8 mouse cellular contexts compared by ENCODE assay signal in the genomic region with DNA sequence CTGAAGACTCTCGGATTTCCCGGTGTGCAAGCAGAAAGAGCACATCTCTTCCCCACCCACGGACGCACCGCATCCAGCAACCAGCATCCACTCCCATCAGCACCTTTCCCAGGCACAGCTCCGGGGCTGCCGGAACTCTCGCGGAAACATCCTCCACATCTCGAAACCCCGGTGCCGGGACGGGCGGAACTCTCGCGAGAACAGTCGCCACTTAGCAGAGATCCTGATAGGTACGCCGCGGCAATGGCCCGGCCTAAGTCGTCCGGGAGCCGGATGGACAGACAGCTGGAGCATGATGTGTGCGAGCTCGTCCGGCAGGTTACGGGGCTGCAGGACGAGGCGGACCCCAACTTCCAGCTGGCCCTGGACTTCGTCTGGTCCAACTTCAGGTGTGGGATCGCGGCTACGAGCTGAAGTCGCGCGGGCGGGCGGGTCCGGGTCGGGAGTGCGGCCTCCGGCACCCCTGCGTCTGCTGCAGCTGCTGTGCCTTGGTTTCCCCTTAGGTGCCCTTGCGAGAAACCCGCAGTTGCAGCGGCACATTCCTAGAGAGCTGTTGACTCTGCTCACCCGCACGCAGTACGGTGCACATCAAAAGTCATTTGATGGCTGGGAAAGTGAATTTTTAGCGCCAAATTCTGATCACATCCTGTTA. TPM values are rescaled to one million over a fixed set of nuclear protein-coding genes. Genes with fewer than 3 reads are reported as not detected.
A peak's percentile ranks its signal among the peaks of the same experiment; 100 is the strongest.
DNase-seq lines count a peak whose midpoint lies in the region; ATAC-seq lines count a peak whose summit lies in the region.

Gene Tubgcp5 (plus strand): TSS at position 203 of the 652 bp plus-strand sequence.

- peaks cover 31% of the 10 kb centered on the region for H3K36me3 ChIP-seq in heart, embryonic 13.5 days
- H3K36me3 ChIP-seq in liver, embryonic 12.5 days: peaks cover 26% of the 10 kb centered on the region
- peaks cover 19% of the 10 kb centered on the region for H3K36me3 ChIP-seq in stomach, embryonic 15.5 days

- peak; percentile 89 for ATAC-seq in heart, embryonic 13.5 days (ENCODE audit: extremely low read depth, insufficient number of reproducible peaks, low FRiP score, low TSS enrichment)
- ATAC-seq in liver, embryonic 12.5 days: peak; percentile 98
- ATAC-seq in stomach, embryonic 15.5 days (ENCODE audit: insufficient read depth, low FRiP score, low read depth): peak; percentile 100

- peak; percentile 97 for DNase-seq in CD4-positive, CD25-positive, alpha-beta regulatory T cell, adult 2 months (ENCODE audit: low read depth, low spot score)
- DNase-seq in fat pad, adult 2 months (ENCODE audit: extremely low read depth, low read depth, low spot score): peak; percentile 51
- peak; percentile 99 for DNase-seq in kidney, postnatal 10 days
- DNase-seq in natural killer cell, adult 2 months (ENCODE audit: low spot score in 2 of 2): peak; percentile 93 to 94

- H3K9ac ChIP-seq in heart, embryonic 13.5 days: peak within 1 kb of the TSS; percentile 96
- H3K9ac ChIP-seq in liver, embryonic 12.5 days: peak within 1 kb of the TSS; percentile 87
- peak within 1 kb of the TSS; percentile 71 for H3K9ac ChIP-seq in stomach, embryonic 15.5 days

- peak within 1 kb of the TSS; percentile 82 for H3K4me2 ChIP-seq in heart, embryonic 13.5 days
- H3K4me2 ChIP-seq in liver, embryonic 12.5 days: peak within 1 kb of the TSS; percentile 81
- H3K4me2 ChIP-seq in stomach, embryonic 15.5 days: peak within 1 kb of the TSS; percentile 58

- H3K4me3 ChIP-seq in brown adipose tissue, adult 24 weeks (ENCODE audit: insufficient read depth, low read depth, low read length): peak within 1 kb of the TSS; percentile 75
- H3K4me3 ChIP-seq in heart, embryonic 13.5 days: peak within 1 kb of the TSS; percentile 87
- peak within 1 kb of the TSS; percentile 85 for H3K4me3 ChIP-seq in liver, embryonic 12.5 days
- H3K4me3 ChIP-seq in stomach, embryonic 15.5 days (replicated peaks): peak within 1 kb of the TSS; percentile 83

- WGBS in heart, embryonic 13.5 days: under 1% methylated on average over 51 of the region's 51 CpGs
- under 1% methylated on average over 51 of the region's 51 CpGs for WGBS in liver, embryonic 12.5 days (ENCODE audit: insufficient replicate concordance)
- under 1% methylated on average over 51 of the region's 51 CpGs for WGBS in stomach, embryonic 15.5 days

- no peaks in the 10 kb centered on the region for H3K9me3 ChIP-seq in heart, embryonic 13.5 days
- H3K9me3 ChIP-seq in liver, embryonic 12.5 days (replicated peaks): no peaks in the 10 kb centered on the region
- H3K9me3 ChIP-seq in stomach, embryonic 15.5 days: no peaks in the 10 kb centered on the region

- no peaks in the 10 kb centered on the region for H3K27me3 ChIP-seq in heart, embryonic 13.5 days (replicated peaks)
- no peaks in the 10 kb centered on the region for H3K27me3 ChIP-seq in liver, embryonic 12.5 days (replicated peaks)
- H3K27me3 ChIP-seq in stomach, embryonic 15.5 days (replicated peaks): no peaks in the 10 kb centered on the region

- no peak within 1 kb of the TSS for H3K27ac ChIP-seq in brown adipose tissue, adult 24 weeks (replicated peaks; ENCODE audit: low read depth, low read length)
- peak within 1 kb of the TSS; percentile 73 for H3K27ac ChIP-seq in heart, embryonic 13.5 days (replicated peaks)
- peak within 1 kb of the TSS; percentile 77 for H3K27ac ChIP-seq in liver, embryonic 12.5 days
- peak within 1 kb of the TSS; percentile 63; the same call in 1 of the 2 replicates for H3K27ac ChIP-seq in stomach, embryonic 15.5 days

- no peaks in the 10 kb centered on the region; the same call in 1 of the 2 replicates for H3K4me1 ChIP-seq in brown adipose tissue, adult 24 weeks (ENCODE audit: control insufficient read depth, insufficient read depth, insufficient read length, low read length)
- H3K4me1 ChIP-seq in heart, embryonic 13.5 days: peaks cover 17% of the 10 kb centered on the region
- peaks cover 30% of the 10 kb centered on the region for H3K4me1 ChIP-seq in liver, embryonic 12.5 days
- H3K4me1 ChIP-seq in stomach, embryonic 15.5 days: no peaks in the 10 kb centered on the region

RNA-seq across cellular contexts. Expression of gene Tubgcp5, which starts in this region (rescaled TPM):
- 4.0 and 8.8 TPM in 2 replicates for polyA plus RNA-seq in brown adipose tissue, adult 24 weeks (2012; ENCODE audit: insufficient read depth, insufficient read length, missing spikeins)
- 18.1 and 19.4 TPM in 2 replicates for polyA plus RNA-seq in heart, embryonic 13.5 days (2015; fragmentation: Nextera tagmentation; extraction: Ambion mirVana)
- 14.8 TPM in 2 replicates for polyA plus RNA-seq in liver, embryonic 12.5 days (2016; fragmentation: Nextera tagmentation; extraction: Ambion mirVana)
- polyA plus RNA-seq in stomach, embryonic 15.5 days (2015; fragmentation: Nextera tagmentation; extraction: Ambion mirVana): 31.2 and 31.9 TPM in 2 replicates
